Mouse (Mus musculus): ENCODE measurements at regions not wholly inside any gene's neighbourhood (a gene's known extent, or its start where the extent isn't known, plus 50 kb on each side); places are given as distances from the start of the nearest gene placed in this dataset.

DNA sequence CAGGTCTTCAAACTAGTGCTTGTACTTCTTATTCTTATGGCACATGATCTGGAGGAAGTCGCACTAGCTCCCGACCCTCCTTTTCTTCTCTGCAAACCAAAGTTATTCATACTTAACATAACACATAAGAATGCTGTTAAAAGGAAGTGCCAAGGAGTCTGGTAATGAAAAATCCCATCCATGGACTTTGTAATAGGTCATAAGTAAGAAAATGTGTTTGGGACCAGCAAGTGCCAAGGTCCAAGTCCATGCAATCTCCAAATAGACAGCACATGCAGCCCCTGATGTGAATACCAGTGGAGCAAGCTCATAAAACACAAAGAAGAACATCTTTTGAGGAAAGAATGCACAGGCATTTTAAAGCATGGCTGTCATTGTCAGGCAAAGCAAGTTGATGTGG, 481.4 kb downstream of the Nuf2 start:
- DNase-seq (ENCODE audit: low read depth): no peak
- TF ChIP-seq POLR2A (IDR thresholded peaks at IDR 0.05; ENCODE audit: borderline replicate concordance, extremely low read depth, insufficient read depth, insufficient read length, poor library complexity, severe bottlenecking): no peak

DNA sequence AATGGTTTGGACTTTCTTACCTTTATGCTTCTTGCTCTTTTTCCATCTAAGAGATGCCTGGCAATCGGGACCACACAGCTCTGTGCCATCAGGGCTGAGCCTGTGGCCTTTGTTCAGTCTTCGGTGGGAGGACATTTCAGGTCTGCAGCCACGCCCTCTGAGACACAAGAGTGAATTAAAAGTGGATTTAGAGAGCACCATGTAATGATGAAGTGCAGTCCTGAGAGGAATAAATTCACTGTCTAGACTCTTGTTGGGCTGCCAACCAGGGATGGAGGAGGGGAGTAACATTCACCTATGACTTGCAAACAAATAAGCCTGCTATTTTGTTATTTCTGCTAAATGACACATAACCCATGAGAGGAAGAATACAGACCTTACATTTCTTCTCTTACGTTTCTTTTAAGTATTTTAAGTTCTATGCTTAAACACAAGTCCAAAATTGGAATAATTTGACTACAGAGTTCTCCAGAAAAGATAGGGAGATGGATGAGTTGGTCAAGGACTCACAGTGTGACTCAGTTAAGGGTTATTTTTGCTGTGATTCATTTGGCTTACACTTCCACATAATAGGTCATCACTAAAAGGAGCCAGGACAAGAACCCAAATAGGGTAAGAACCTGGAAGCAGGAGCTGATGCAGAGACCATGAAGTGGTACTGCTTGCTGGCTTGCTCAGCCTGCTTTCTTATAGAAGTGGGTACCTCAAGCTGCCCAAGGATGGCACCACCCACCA, 484.3 kb downstream of the Nuf2 start:
- TF ChIP-seq POLR2A (IDR thresholded peaks at IDR 0.05; ENCODE audit: borderline replicate concordance, extremely low read depth, insufficient read depth, insufficient read length, poor library complexity, severe bottlenecking): no peak
- TF ChIP-seq CTCF (IDR thresholded peaks at IDR 0.05; ENCODE audit: borderline replicate concordance, extremely low read depth, insufficient read depth, insufficient read length): no peak
- no peak for DNase-seq (ENCODE audit: low read depth)

- DNase-seq (ENCODE audit: low read depth): no peak
These were observed 497.7 kb downstream of the Nuf2 start for GRCm38 (mm10) chr1:169033517-169033916.

GRCm38 (mm10) chr1:169031849-169032542, 499.3 kb downstream of the Nuf2 start:
- no peak for DNase-seq (ENCODE audit: low read depth)
- no peak for TF ChIP-seq POLR2A (IDR thresholded peaks at IDR 0.05; ENCODE audit: borderline replicate concordance, extremely low read depth, insufficient read depth, insufficient read length, poor library complexity, severe bottlenecking)
- no peak for TF ChIP-seq CTCF (IDR thresholded peaks at IDR 0.05; ENCODE audit: borderline replicate concordance, extremely low read depth, insufficient read depth, insufficient read length)

More at GRCm38 (mm10) chr1:169033517-169033916, 497.7 kb downstream of the Nuf2 start:
- TF ChIP-seq POLR2A (IDR thresholded peaks at IDR 0.05; ENCODE audit: borderline replicate concordance, extremely low read depth, insufficient read depth, insufficient read length, poor library complexity, severe bottlenecking): no peak

DNA sequence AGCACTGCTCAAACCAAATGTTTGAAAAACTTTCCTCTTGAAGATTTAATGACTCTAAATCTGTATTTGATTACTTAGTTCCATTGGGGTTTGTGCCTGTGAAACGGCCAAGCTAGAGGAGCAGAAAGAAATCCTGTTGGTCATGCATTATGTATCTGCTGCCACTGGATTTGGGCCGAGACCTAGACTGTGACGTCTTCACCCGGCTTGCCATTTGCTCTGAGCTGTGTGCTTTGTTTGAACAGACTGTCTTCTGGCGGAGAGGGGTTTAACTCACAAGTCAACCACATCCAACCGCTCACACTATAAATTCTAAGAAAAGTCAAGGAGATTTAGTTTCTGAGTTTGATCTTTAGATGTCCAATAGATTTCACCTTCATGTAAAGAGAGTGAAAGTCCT, 503.6 kb downstream of the Nuf2 start:
- DNase-seq (ENCODE audit: low read depth): peak; percentile 45
- TF ChIP-seq CTCF (IDR thresholded peaks at IDR 0.05; ENCODE audit: borderline replicate concordance, extremely low read depth, insufficient read depth, insufficient read length) (no peak), POLR2A (IDR thresholded peaks at IDR 0.05; ENCODE audit: borderline replicate concordance, extremely low read depth, insufficient read depth, insufficient read length, poor library complexity, severe bottlenecking) (no peak)

- TF ChIP-seq POLR2A (IDR thresholded peaks at IDR 0.05; ENCODE audit: borderline replicate concordance, extremely low read depth, insufficient read depth, insufficient read length, poor library complexity, severe bottlenecking) (no peak), CTCF (IDR thresholded peaks at IDR 0.05; ENCODE audit: borderline replicate concordance, extremely low read depth, insufficient read depth, insufficient read length) (no peak)
- DNase-seq (ENCODE audit: low read depth): no peak
These were observed 504.0 kb downstream of the Nuf2 start for GRCm38 (mm10) chr1:169027241-169027640.

DNA sequence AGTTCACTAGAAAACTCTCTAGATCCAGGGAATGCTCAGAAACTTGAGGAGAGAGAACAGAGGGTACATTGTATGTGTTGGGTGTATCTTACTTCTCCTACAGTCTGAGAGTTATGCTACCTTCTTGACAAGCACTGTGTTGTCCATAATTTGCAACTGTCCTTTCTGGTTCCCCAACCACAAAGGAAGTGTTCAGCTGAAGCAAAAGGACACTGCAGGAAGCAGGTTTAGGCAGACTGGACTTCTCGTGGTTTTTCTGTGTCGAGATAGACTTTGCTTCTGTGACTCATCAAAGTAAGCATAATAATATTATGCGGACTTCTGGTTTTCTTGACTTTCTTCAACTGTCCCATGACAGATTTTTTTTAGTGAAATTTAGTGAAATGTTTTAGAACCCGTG, 506.7 kb downstream of the Nuf2 start:
- no peak for TF ChIP-seq CTCF (IDR thresholded peaks at IDR 0.05; ENCODE audit: borderline replicate concordance, extremely low read depth, insufficient read depth, insufficient read length)
- TF ChIP-seq POLR2A (IDR thresholded peaks at IDR 0.05; ENCODE audit: borderline replicate concordance, extremely low read depth, insufficient read depth, insufficient read length, poor library complexity, severe bottlenecking): no peak
- DNase-seq (ENCODE audit: low read depth): no peak

GRCm38 (mm10) chr1:168991506-168992244, 539.6 kb downstream of the Nuf2 start:
- DNase-seq (ENCODE audit: low read depth): peak; percentile 91
- TF ChIP-seq POLR2A (IDR thresholded peaks at IDR 0.05; ENCODE audit: borderline replicate concordance, extremely low read depth, insufficient read depth, insufficient read length, poor library complexity, severe bottlenecking) (no peak), CTCF (IDR thresholded peaks at IDR 0.05; ENCODE audit: borderline replicate concordance, extremely low read depth, insufficient read depth, insufficient read length) (no peak)

- TF ChIP-seq POLR2A (IDR thresholded peaks at IDR 0.05; ENCODE audit: borderline replicate concordance, extremely low read depth, insufficient read depth, insufficient read length, poor library complexity, severe bottlenecking) (no peak), CTCF (IDR thresholded peaks at IDR 0.05; ENCODE audit: borderline replicate concordance, extremely low read depth, insufficient read depth, insufficient read length) (no peak)
- no peak for DNase-seq (ENCODE audit: low read depth)
These were observed 543.1 kb upstream of the Pbx1 start for GRCm38 (mm10) chr1:168975037-168975698.

- TF ChIP-seq POLR2A (IDR thresholded peaks at IDR 0.05; ENCODE audit: borderline replicate concordance, extremely low read depth, insufficient read depth, insufficient read length, poor library complexity, severe bottlenecking): no peak
- TF ChIP-seq CTCF (IDR thresholded peaks at IDR 0.05; ENCODE audit: borderline replicate concordance, extremely low read depth, insufficient read depth, insufficient read length): no peak
- DNase-seq (ENCODE audit: low read depth): no peak
These were observed 537.3 kb upstream of the Pbx1 start for GRCm38 (mm10) chr1:168969402-168969801.

DNA sequence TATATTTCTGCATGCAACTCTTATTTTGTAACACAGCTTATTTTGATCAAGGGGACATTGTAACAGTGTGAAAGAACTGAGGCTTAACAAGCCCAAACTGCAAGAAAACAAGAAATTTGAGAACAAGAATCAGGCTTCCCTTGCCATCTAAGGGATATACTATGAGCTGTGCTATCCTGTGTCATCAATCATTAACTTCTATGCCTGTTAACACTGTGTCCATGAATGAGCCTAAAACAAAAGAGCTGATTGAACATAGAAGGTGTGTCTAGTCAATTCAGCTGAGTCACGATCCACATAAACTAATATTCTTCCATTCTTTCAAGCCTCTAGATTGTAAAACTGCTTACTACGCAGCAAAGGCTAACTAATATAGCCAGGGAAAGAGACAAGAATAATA, 535.3 kb upstream of the Pbx1 start:
- TF ChIP-seq CTCF (IDR thresholded peaks at IDR 0.05; ENCODE audit: borderline replicate concordance, extremely low read depth, insufficient read depth, insufficient read length) (no peak), POLR2A (IDR thresholded peaks at IDR 0.05; ENCODE audit: borderline replicate concordance, extremely low read depth, insufficient read depth, insufficient read length, poor library complexity, severe bottlenecking) (no peak)
- DNase-seq (ENCODE audit: low read depth): no peak
